Mouse (Mus musculus): ENCODE measurements around the gene Ldah. TPM values are rescaled to one million over a fixed set of nuclear protein-coding genes. Genes with fewer than 3 reads are reported as not detected.
"Not testable (repeated sequence)": the region's sequence is repeated elsewhere in the genome, so short reads cannot be mapped to it uniquely, and the experiment has no call there.

Gene Ldah
- polyA plus RNA-seq (2015; fragmentation: Nextera tagmentation; extraction: Ambion mirVana) = 56.7 and 64.2 TPM in 2 replicates

- Histone ChIP-seq H3K27ac (peak within 1 kb of the TSS; percentile 35; the same call in 1 of the 2 replicates), H3K4me3 (peak within 1 kb of the TSS; percentile 77), H3K9me3 (no peaks in the 10 kb centered on the region), H3K4me2 (peak within 1 kb of the TSS; percentile 61), H3K36me3 (no peaks in the 10 kb centered on the region), H3K9ac (peak within 1 kb of the TSS; percentile 55), H3K4me1 (peaks cover 3% of the 10 kb centered on the region; the same call in 1 of the 2 replicates), H3K27me3 (no peaks in the 10 kb centered on the region)
- ATAC-seq (ENCODE audit: insufficient number of reproducible peaks, low FRiP score, low TSS enrichment, low read depth) = peak; percentile 86; the same call in 1 of the 2 replicates
- WGBS = under 1% methylated on average over 34 of the region's 34 CpGs
These were observed at the start of gene Ldah for GRCm38 (mm10) chr12:8207978-8208403. Gene Ldah, plus strand, starts transcription at chr12:8208107.

GRCm38 (mm10) chr12:8167743-8168142, 40.2 kb upstream of the Ldah start:
- Histone ChIP-seq H3K27me3 (no peaks in the 10 kb centered on the region), H3K27ac (no peak overlapping the region), H3K4me2 (no peak overlapping the region), H3K4me3 (no peak overlapping the region), H3K4me1 (no peaks in the 10 kb centered on the region), H3K36me3 (no peaks in the 10 kb centered on the region), H3K9me3 (no peaks in the 10 kb centered on the region), H3K9ac (no peak overlapping the region)
- ATAC-seq (ENCODE audit: insufficient number of reproducible peaks, low FRiP score, low TSS enrichment, low read depth) = no peak
- WGBS = 49% methylated on average over 2 of the region's 2 CpGs

DNA sequence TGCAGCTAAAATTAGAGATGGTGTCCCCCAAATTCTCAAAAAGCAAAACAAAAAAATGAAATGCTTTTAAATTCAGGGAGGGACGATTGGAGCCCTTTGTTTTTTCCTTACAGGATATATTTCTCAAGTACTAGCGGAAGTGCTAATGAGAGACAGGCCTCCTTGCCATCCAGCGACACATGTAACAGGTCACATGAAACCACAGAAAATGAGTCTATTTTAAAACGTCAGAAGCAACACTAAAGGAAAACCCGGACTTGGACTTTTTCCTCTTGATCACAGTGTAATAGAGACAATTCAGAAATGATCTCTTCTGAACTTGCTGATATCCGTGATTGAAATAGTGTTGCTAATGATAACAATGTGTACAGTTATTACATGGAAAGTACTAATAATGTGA, 27.0 kb upstream of the Ldah start:
- Histone ChIP-seq H3K9ac (no peak overlapping the region), H3K4me3 (no peak overlapping the region), H3K27ac (no peak overlapping the region), H3K4me2 (no peak overlapping the region), H3K27me3 (no peaks in the 10 kb centered on the region), H3K9me3 (no peaks in the 10 kb centered on the region), H3K36me3 (no peaks in the 10 kb centered on the region), H3K4me1 (no peaks in the 10 kb centered on the region)
- ATAC-seq (ENCODE audit: insufficient number of reproducible peaks, low FRiP score, low TSS enrichment, low read depth) = no peak
- 25% methylated on average over 6 of the region's 6 CpGs for WGBS

- Histone ChIP-seq H3K36me3 (no peaks in the 10 kb centered on the region), H3K9ac (no peak overlapping the region), H3K27ac (no peak overlapping the region), H3K9me3 (no peaks in the 10 kb centered on the region), H3K27me3 (no peaks in the 10 kb centered on the region), H3K4me2 (no peak overlapping the region), H3K4me3 (no peak overlapping the region), H3K4me1 (no peaks in the 10 kb centered on the region)
- no peak for ATAC-seq (ENCODE audit: insufficient number of reproducible peaks, low FRiP score, low TSS enrichment, low read depth)
These were observed 26.2 kb upstream of the Ldah start for GRCm38 (mm10) chr12:8181744-8182143.

DNA sequence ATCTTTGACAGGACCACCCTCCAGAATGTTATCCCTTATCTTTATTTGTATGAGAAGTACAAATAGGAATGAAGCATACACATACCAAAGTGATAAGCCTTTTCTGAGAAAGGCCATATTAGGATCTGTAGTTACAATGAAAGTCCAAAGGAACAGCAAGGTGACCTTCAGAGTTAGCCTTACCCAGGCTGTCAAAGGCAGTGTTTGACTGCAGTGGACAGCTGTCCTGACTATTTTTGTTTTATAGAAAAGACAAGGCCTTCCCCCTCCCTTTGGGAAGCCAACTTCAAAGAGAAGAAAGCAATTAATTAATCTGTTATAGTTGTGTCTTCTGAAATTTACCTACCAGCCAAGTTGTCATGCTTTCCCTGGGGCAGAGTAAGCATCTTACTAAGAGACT, 23.4 kb upstream of the Ldah start:
- no peaks in the 10 kb centered on the region for H3K4me1 ChIP-seq
- H3K4me2 ChIP-seq = no peak overlapping the region
- no peaks in the 10 kb centered on the region for H3K9me3 ChIP-seq
- H3K27me3 ChIP-seq = no peaks in the 10 kb centered on the region
- no peaks in the 10 kb centered on the region for H3K36me3 ChIP-seq
- ATAC-seq (ENCODE audit: insufficient number of reproducible peaks, low FRiP score, low TSS enrichment, low read depth) = no peak
- H3K9ac ChIP-seq = no peak overlapping the region
- H3K4me3 ChIP-seq = no peak overlapping the region
- no peak overlapping the region for H3K27ac ChIP-seq

DNA sequence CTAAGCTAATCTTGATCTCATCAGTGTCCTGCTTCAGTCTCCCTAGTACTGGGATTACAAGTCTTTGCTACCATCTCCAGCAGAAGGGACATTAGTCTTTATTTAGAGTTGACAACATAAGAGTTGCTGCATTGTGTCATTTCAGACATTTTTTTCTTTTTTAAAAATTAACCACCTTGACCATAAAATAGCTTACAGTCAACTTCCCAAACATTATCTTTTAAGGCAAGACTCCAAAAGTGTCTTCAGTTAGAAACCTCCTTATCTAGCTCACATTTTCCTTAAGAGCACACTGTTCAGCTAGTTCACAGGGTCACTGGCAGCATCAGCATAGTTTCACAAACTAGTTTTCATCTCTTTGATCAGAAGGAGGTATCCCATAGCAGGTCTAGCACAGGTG, 19.7 kb upstream of the Ldah start:
- no peak overlapping the region for H3K27ac ChIP-seq
- no peak overlapping the region for H3K4me3 ChIP-seq
- ATAC-seq (ENCODE audit: insufficient number of reproducible peaks, low FRiP score, low TSS enrichment, low read depth) = no peak
- no peak overlapping the region for H3K4me2 ChIP-seq
- H3K27me3 ChIP-seq = no peaks in the 10 kb centered on the region
- H3K9me3 ChIP-seq = no peaks in the 10 kb centered on the region
- H3K36me3 ChIP-seq = no peaks in the 10 kb centered on the region
- H3K4me1 ChIP-seq = no peaks in the 10 kb centered on the region
- no peak overlapping the region for H3K9ac ChIP-seq

DNA sequence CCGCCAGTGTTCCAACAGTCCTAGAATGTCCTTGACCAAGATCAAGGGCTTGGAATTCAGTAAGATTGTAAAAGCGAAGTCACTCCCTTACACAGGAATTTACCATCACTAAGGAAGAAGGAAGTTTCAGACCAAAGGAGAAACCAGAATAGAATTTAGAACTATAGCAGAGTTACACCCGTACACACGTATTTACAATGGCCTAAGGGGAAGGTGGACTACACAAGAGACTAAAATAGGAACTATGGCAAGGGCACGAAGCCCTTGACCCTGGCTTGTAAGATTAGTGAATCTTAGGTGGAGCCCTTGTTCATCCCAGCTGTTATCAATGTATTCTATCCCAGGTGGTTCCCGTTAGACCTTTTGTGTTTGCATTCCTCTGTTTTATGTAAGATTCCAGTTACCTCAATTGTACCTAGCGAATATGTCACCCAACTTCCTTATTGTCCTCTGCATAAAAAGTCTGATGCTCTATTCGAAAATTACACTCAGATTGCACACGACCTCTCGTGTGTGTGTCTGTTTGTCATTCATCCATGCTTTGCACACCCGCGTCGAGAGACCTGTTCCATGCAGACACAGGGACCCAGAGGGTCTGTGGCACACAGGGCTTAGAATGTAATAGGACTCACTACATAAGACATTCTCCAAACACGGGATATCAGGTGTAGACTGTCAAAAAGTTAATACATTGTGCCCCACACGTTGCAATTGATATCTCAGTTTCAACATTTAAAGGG, 18.9 kb upstream of the Ldah start:
- 81% methylated on average over 15 of the region's 15 CpGs for WGBS
- not testable (repeated sequence) for H3K4me2 ChIP-seq; H3K36me3 ChIP-seq; H3K9ac ChIP-seq; H3K27ac ChIP-seq; H3K9me3 ChIP-seq; H3K4me3 ChIP-seq; H3K4me1 ChIP-seq; ATAC-seq (ENCODE audit: insufficient number of reproducible peaks, low FRiP score, low TSS enrichment, low read depth); H3K27me3 ChIP-seq

DNA sequence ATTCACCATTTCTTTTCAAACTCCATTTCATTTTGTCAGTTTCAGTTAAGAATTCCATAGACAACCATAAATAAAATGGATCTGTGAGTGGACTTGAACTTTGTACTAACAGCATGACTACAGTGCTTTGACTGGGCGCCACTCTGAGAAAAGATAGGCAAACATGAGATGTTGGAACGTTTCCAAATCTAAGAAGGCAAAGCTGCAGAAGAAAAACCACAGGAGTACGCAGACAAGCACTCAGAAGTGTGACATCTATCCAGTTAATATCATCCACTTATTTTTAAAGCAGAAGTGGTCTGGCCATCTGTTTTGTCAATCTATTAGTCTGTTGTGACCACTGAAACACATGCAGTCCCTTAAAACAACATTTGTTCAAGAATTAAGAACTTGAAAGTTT, 18.2 kb upstream of the Ldah start:
- Histone ChIP-seq H3K9ac (no peak overlapping the region), H3K36me3 (no peaks in the 10 kb centered on the region), H3K4me1 (no peaks in the 10 kb centered on the region), H3K4me3 (no peak overlapping the region), H3K4me2 (no peak overlapping the region), H3K27ac (no peak overlapping the region), H3K27me3 (no peaks in the 10 kb centered on the region), H3K9me3 (no peaks in the 10 kb centered on the region)
- 71% methylated on average over 3 of the region's 3 CpGs for WGBS
- ATAC-seq (ENCODE audit: insufficient number of reproducible peaks, low FRiP score, low TSS enrichment, low read depth) = no peak

- Histone ChIP-seq H3K27ac (no peak overlapping the region), H3K27me3 (no peaks in the 10 kb centered on the region), H3K9me3 (no peaks in the 10 kb centered on the region), H3K9ac (no peak overlapping the region), H3K4me3 (no peak overlapping the region), H3K36me3 (no peaks in the 10 kb centered on the region), H3K4me1 (peaks cover 3% of the 10 kb centered on the region; the same call in 1 of the 2 replicates), H3K4me2 (no peak overlapping the region)
- ATAC-seq (ENCODE audit: insufficient number of reproducible peaks, low FRiP score, low TSS enrichment, low read depth) = no peak
- 88% methylated on average over 2 of the region's 2 CpGs for WGBS
These were observed 2.2 kb upstream of the Ldah start for GRCm38 (mm10) chr12:8205721-8206120.

DNA sequence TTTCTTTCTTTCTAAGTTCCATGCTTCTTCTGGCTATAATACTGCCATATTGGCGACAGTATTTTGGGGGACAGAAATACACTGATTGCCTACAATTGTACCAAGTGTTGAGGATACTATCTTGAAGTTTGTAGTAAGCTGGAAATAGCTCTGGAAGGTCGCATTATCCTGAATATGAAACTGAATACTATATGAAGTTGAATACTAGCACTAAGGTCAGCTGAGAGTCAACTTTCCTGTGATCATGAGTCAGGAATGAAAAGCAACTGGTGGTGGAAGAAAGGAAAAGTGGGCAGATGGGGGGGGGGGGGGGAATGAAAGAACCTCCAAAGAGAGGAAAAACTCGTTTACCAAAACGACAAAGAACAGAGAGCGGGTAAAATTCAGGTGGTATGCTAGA, 329 bp upstream of the Ldah start:
- no peaks in the 10 kb centered on the region for H3K9me3 ChIP-seq
- no peaks in the 10 kb centered on the region for H3K27me3 ChIP-seq
- H3K36me3 ChIP-seq = no peaks in the 10 kb centered on the region
- ATAC-seq (ENCODE audit: insufficient number of reproducible peaks, low FRiP score, low TSS enrichment, low read depth) = no peak
- H3K4me2 ChIP-seq = peak overlapping the region; percentile 61
- H3K4me3 ChIP-seq = peak overlapping the region; percentile 77
- H3K27ac ChIP-seq = no peak overlapping the region
- 20% methylated on average over 5 of the region's 5 CpGs for WGBS
- peaks cover 3% of the 10 kb centered on the region; the same call in 1 of the 2 replicates for H3K4me1 ChIP-seq
- H3K9ac ChIP-seq = peak overlapping the region; percentile 55

GRCm38 (mm10) chr12:8216392-8217280, 8.7 kb downstream of the Ldah start:
- Histone ChIP-seq H3K4me3 (no peak overlapping the region), H3K4me1 (no peaks in the 10 kb centered on the region), H3K36me3 (0 out of 2 replicates have a peak, but pooled peaks cover 8% of the 10 kb centered on the region), H3K4me2 (peak overlapping the region; percentile 10; the same call in 1 of the 2 replicates), H3K9ac (no peak overlapping the region), H3K27me3 (no peaks in the 10 kb centered on the region), H3K27ac (peak overlapping the region; percentile 54; the same call in 1 of the 2 replicates), H3K9me3 (no peaks in the 10 kb centered on the region)
- WGBS = 52% methylated on average over 15 of the region's 15 CpGs
- no peak for ATAC-seq (ENCODE audit: insufficient number of reproducible peaks, low FRiP score, low TSS enrichment, low read depth)

DNA sequence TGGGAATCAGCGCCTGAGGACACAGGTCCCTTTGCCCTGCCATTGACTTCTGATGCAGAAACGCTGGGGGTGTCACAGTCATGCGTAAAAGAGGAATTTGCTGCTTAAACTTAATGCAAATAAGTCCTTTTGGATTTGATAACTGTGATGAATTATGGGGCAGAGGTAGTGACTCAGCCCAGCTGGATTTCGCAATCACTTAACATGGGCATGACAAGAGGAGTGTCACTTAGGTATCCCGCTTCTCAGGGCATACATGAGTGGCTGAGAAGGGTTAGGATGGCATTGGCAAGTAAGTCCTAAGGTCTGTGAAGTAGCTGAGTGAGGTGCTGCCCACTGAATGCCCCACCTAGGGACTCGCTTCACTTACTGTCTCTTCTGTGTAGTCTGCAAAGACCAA, 15.1 kb downstream of the Ldah start:
- ATAC-seq (ENCODE audit: insufficient number of reproducible peaks, low FRiP score, low TSS enrichment, low read depth) = no peak
- no peak overlapping the region for H3K4me2 ChIP-seq
- H3K27ac ChIP-seq = no peak overlapping the region
- H3K4me1 ChIP-seq = no peaks in the 10 kb centered on the region
- H3K4me3 ChIP-seq = no peak overlapping the region
- H3K9ac ChIP-seq = no peak overlapping the region
- no peaks in the 10 kb centered on the region for H3K27me3 ChIP-seq
- WGBS = 83% methylated on average over 6 of the region's 6 CpGs
- peaks cover 23% of the 10 kb centered on the region for H3K36me3 ChIP-seq
- no peaks in the 10 kb centered on the region for H3K9me3 ChIP-seq
